Mouse (Mus musculus): ENCODE measurements at regions not wholly inside any gene's neighbourhood (a gene's known extent, or its start where the extent isn't known, plus 50 kb on each side); places are given as distances from the start of the nearest gene placed in this dataset.

DNA sequence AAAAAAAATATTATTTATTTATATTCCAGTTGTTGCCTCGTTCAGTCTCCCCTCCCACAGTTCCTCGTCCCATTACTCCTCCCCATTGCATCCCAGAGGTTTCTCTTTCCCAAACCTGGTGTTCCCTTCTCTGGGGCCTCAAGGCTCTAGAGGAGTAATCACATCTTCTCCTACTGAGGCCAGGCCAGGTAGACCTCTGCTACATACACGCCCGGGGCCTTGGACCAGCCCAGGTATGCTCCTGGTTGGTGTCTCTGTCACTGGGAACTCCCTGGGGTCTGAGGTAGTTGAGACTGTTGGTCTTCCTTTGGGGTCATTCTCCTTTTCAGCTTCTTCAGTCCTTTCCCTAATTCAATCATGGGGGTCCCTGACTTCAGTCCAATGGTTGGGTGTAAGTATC is 50.0 kb upstream of the Adamts5 start:
- TF ChIP-seq CTCF (IDR thresholded peaks at IDR 0.05; ENCODE audit: low read depth, low read length) (no peak), POLR2A (IDR thresholded peaks at IDR 0.05; ENCODE audit: extremely low read depth, insufficient read depth, low read length) (no peak)

Measured in liver, adult 2 months (tissue).